Mouse (Mus musculus): ENCODE measurements at regions not wholly inside any gene's neighbourhood (a gene's known extent, or its start where the extent isn't known, plus 50 kb on each side); places are given as distances from the start of the nearest gene placed in this dataset.

DNA sequence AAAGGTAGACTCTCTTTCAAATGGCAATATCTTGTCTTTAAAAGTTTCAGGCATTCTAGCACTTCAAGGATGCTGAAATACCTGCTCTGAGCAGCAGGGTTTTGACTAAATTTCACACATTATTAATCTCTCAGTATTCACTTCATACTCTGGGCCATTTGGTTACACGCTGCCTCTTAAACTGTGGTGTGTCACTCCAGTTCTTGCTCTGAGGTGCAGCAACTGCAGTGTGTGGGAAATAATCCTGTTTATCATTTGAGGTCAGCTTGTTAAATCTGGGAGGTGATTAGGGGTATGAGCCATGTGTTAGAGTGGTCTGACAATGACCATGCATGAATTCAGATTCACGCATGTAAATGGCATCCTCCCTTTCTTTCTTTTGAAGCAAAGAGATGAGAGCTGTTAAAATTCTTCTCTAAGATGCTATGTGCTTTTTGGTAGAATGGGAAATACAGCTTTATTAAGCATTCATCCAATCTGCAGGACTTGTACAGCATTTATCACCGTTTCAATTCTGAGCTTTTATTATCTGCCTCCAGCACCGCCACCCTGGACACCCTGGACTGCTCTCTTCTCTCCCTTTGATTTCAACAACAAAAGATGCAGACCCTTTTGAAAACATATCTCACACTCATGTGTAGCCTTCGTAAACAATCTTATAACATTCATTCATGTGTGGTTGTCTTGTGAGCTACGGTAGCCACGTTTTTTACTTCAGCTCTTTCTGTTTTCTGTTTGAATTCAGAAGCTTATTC lies 362.4 kb upstream of the Gm38303 start:
- no peak for DNase-seq

DNA sequence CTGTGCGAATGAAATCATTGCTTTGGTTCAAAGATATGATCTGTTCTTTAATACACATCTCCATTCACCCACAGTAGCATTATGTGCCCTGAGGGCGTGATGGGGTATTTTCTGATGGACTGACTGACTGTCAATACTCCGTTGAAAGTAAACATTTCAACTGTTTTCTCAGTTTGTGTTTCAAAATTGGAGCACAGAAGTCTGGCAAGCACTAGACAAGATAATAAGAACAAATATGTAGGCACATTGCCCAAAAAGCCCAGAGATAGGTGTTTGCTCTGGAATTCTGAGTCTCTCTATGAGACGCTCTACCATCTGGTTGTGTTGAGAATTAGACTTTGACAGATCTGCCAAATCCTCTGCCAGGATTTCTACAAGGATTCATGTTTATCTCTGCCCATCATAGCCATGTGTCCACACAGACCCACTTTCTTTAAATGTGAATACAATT lies 350.0 kb upstream of the Gm38303 start:
- peak in 1 of 2 experiments; percentile 19 for DNase-seq

GRCm38 (mm10) chr3:10684885-10685500 lies 349.5 kb upstream of the Gm38303 start:
- peak; percentile 60 to 75 for DNase-seq

GRCm38 (mm10) chr3:10681938-10682337 lies 346.5 kb upstream of the Gm38303 start:
- no peak for DNase-seq

DNA sequence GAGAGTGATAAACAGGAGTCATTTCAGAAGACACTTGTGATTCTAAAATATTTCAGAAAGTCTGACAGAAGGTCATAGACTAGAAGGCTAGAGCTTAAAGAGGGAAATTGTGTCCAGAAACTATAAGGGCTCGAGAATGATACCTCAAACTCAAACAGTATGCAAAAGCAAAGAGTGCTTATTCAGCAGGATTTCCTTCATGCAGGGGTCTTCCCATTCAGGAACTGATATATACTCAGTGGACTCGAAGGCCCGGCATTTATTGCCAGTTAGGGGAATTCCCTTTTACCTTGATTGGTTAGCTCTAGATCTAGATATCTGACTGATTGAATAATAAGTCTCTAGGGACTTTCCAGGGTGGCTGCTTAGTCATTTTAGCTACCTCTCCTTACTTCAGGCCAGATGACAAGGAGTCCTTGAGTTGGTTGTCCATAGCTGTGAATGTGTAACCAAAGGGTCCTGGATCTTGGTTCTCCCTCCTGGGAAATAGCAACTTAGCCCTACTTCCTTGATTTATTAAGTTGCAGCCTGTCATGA lies 312.6 kb upstream of the Gm38303 start:
- DNase-seq, result no peak

All from cerebellum, postnatal 25 days (tissue).